Mouse (Mus musculus) cerebellum, adult 2 months (tissue): ENCODE data around the gene Gng2.

Experiments used
- CTCF ChIP-seq: fragments of 200-500 bp; IDR thresholded peaks from 2 replicates; pipeline ENCODE4 v1.5.1; 2011; ENCODE audit warnings: low read depth, mild to moderate bottlenecking, control low read depth, low read length, moderate library complexity, borderline replicate concordance; ENCODE audit not compliant: insufficient read depth
- POLR2A ChIP-seq: fragments of 200-500 bp; IDR thresholded peaks from 2 replicates; pipeline ENCODE4 v1.6.1; 2011; ENCODE audit warnings: low read length, control low read depth, borderline replicate concordance; ENCODE audit not compliant: insufficient read depth

GRCm38 (mm10) chr14:19917534-19917933 lies 59.9 kb downstream of the Gng2 start:
- no peak for TF ChIP-seq POLR2A
- TF ChIP-seq CTCF: no peak
